Mouse (Mus musculus) midbrain, postnatal 0 days (tissue): ENCODE measurements at regions not wholly inside any gene's neighbourhood (a gene's known extent, or its start where the extent isn't known, plus 50 kb on each side); places are given as distances from the start of the nearest gene placed in this dataset.

Experiments used
- ATAC-seq: fragments of 200-750 bp; cut with Nextera tagmentation; 2 replicates; pipeline ENCODE4 v1.8.0; 2017; ENCODE audit warnings: moderate number of reproducible peaks, mild to moderate bottlenecking, moderate TSS enrichment, moderate library complexity; ENCODE audit not compliant: low FRiP score
- DNase-seq: peaks from one replicate; pipeline ENCODE4 v3.0.0-alpha.2; 2015; ENCODE audit warnings: low spot score
- H3K27ac ChIP-seq: fragments of 300-500 bp; sonication (generic); 2 replicates; pipeline ENCODE4 v1.5.1; 2014; ENCODE audit warnings: low read depth, mild to moderate bottlenecking, low read length, mixed read lengths
- H3K27me3 ChIP-seq: fragments of 300-500 bp; sonication (generic); 2 replicates; pipeline ENCODE4 v1.6.1; 2014; ENCODE audit warnings: low read length, control low read depth, mixed read lengths; ENCODE audit not compliant: insufficient read depth
- H3K36me3 ChIP-seq: fragments of 300-500 bp; sonication (generic); 2 replicates; pipeline ENCODE4 v1.6.1; 2014; ENCODE audit warnings: low read length, control low read depth, mixed read lengths; ENCODE audit not compliant: insufficient read depth
- H3K4me1 ChIP-seq: fragments of 300-500 bp; sonication (generic); 2 replicates; pipeline ENCODE4 v1.6.1; 2014; ENCODE audit warnings: mild to moderate bottlenecking, control low read depth, antibody characterized with exemption, low read length, mixed read lengths; ENCODE audit not compliant: insufficient read depth
- H3K4me2 ChIP-seq: fragments of 300-500 bp; sonication (generic); 2 replicates; pipeline ENCODE4 v1.6.1; 2014; ENCODE audit warnings: low read depth, mild to moderate bottlenecking, low read length, mixed read lengths; ENCODE audit not compliant: poor library complexity, severe bottlenecking
- H3K4me3 ChIP-seq: fragments of 300-500 bp; sonication (generic); 2 replicates; pipeline ENCODE4 v1.5.1; 2014; ENCODE audit warnings: low read depth, mild to moderate bottlenecking, low read length, moderate library complexity
- H3K9ac ChIP-seq: fragments of 300-500 bp; sonication (generic); replicated peaks from 2 replicates; pipeline ENCODE4 v1.6.1; 2014; ENCODE audit warnings: mild to moderate bottlenecking, low read length, moderate library complexity, mixed read lengths; ENCODE audit not compliant: poor library complexity, severe bottlenecking
- H3K9me3 ChIP-seq: fragments of 300-500 bp; sonication (generic); 2 replicates; pipeline ENCODE4 v1.6.1; 2016; ENCODE audit warnings: low read length, control low read depth
- CTCF ChIP-seq: IDR thresholded peaks from 2 replicates; pipeline ENCODE4 v1.5.1; 2016; ENCODE audit warnings: antibody characterized with exemption, mild to moderate bottlenecking
- WGBS: fragments of 180-500 bp; shearing (Covaris S2); extraction: QIAGEN DNeasy Blood & Tissue Kit; methylation state at CpG from one replicate; pipeline ENCODE4 v1.1.7; 2014; 5-methylcytosine and 5-hydroxymethylcytosine counted together

GRCm38 (mm10) chr7:37220476-37220875 is 522.6 kb downstream of the Tshz3 start:
- no peak overlapping the region for H3K9ac ChIP-seq
- H3K4me1 ChIP-seq, result no peaks in the 10 kb centered on the region
- TF ChIP-seq CTCF, result no peak; the same call in 1 of the 2 replicates
- no peaks in the 10 kb centered on the region for H3K27me3 ChIP-seq
- no peak overlapping the region for H3K4me3 ChIP-seq
- H3K27ac ChIP-seq, result no peak overlapping the region
- H3K36me3 ChIP-seq, result no peaks in the 10 kb centered on the region
- 95% methylated on average over 5 of the region's 5 CpGs for WGBS
- H3K4me2 ChIP-seq, result no peak overlapping the region
- no peak for DNase-seq
- H3K9me3 ChIP-seq, result no peaks in the 10 kb centered on the region
- no peak for ATAC-seq

GRCm38 (mm10) chr7:37226423-37226822 is 528.5 kb downstream of the Tshz3 start:
- Histone ChIP-seq H3K27ac (no peak overlapping the region), H3K9me3 (no peaks in the 10 kb centered on the region), H3K4me3 (no peak overlapping the region), H3K4me2 (no peak overlapping the region), H3K4me1 (no peaks in the 10 kb centered on the region), H3K36me3 (no peaks in the 10 kb centered on the region), H3K9ac (no peak overlapping the region), H3K27me3 (no peaks in the 10 kb centered on the region)
- DNase-seq (peak; percentile 21), ATAC-seq (no peak)
- no peak for TF ChIP-seq CTCF
- WGBS, result 68% methylated on average over 3 of the region's 3 CpGs

DNA sequence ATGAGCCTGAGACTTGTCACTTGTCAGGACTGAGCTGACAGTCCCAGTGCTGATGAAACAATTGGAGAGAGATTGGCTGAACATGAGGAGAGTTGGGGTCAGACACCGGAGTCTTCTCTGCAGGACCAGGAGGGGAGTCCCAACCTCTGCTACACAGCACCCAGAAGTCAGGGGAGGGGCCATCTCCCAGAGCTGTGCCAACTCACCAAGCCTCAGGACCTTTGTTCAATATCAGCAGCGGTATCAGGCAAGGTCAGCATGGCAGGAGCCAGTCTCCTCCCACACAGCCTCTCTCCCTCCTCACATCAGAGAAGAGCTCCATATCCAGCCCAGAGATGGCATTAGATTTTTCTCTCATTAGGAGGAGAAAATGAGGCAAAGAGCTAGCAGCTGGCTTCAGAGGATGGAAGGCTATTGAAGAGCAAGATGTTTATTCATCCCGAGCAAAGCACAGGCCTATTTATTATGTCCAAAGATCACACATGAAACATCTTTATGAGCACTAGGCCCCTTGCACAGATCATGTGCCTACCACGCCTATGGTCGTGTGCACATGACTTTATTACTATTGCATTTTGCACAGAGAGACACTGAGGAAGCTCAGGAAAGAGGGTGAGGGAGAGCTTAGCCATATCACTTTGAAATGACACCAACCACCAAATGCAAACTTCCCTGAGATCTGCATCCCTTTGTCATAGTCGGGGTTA is 532.9 kb downstream of the Tshz3 start:
- Histone ChIP-seq H3K36me3 (no peaks in the 10 kb centered on the region), H3K4me3 (no peak overlapping the region), H3K4me2 (no peak overlapping the region), H3K9ac (no peak overlapping the region), H3K27me3 (no peaks in the 10 kb centered on the region), H3K9me3 (no peaks in the 10 kb centered on the region), H3K27ac (no peak overlapping the region), H3K4me1 (no peaks in the 10 kb centered on the region)
- no peak for DNase-seq
- TF ChIP-seq CTCF, result no peak
- ATAC-seq, result no peak
- WGBS, result 78% methylated on average over 6 of the region's 6 CpGs

- Histone ChIP-seq H3K9ac (no peak overlapping the region), H3K27me3 (no peaks in the 10 kb centered on the region), H3K4me3 (no peak overlapping the region), H3K9me3 (no peaks in the 10 kb centered on the region), H3K4me1 (no peaks in the 10 kb centered on the region), H3K27ac (no peak overlapping the region), H3K36me3 (no peaks in the 10 kb centered on the region), H3K4me2 (no peak overlapping the region)
- 78% methylated on average over 6 of the region's 6 CpGs for WGBS
- ATAC-seq (no peak), DNase-seq (no peak)
- TF ChIP-seq CTCF, result 0 out of 2 replicates have a peak, but pooled peaks have one; percentile 15
Measured at GRCm38 (mm10) chr7:37240832-37241231, 532.6 kb downstream of the Zfp536 start.

- DNase-seq, result peak; percentile 14
- no peaks in the 10 kb centered on the region for H3K4me1 ChIP-seq
- no peak overlapping the region for H3K4me3 ChIP-seq
- H3K4me2 ChIP-seq, result no peak overlapping the region
- H3K9me3 ChIP-seq, result no peaks in the 10 kb centered on the region
- 69% methylated on average over 7 of the region's 7 CpGs for WGBS
- no peak overlapping the region for H3K27ac ChIP-seq
- H3K9ac ChIP-seq, result no peak overlapping the region
- ATAC-seq, result no peak
- no peak for TF ChIP-seq CTCF
- no peaks in the 10 kb centered on the region for H3K27me3 ChIP-seq
- no peaks in the 10 kb centered on the region for H3K36me3 ChIP-seq
Measured at GRCm38 (mm10) chr7:37241781-37242180, 531.7 kb downstream of the Zfp536 start.

GRCm38 (mm10) chr7:37242476-37242875 is 531.0 kb downstream of the Zfp536 start:
- Histone ChIP-seq H3K4me1 (no peaks in the 10 kb centered on the region), H3K9ac (no peak overlapping the region)

More at GRCm38 (mm10) chr7:37242476-37242875, 531.0 kb downstream of the Zfp536 start:
- Histone ChIP-seq H3K9me3 (no peaks in the 10 kb centered on the region), H3K27ac (no peak overlapping the region), H3K36me3 (no peaks in the 10 kb centered on the region), H3K4me3 (no peak overlapping the region), H3K4me2 (no peak overlapping the region), H3K27me3 (no peaks in the 10 kb centered on the region)
- WGBS, result 92% methylated on average over 8 of the region's 8 CpGs
- no peak for TF ChIP-seq CTCF
- ATAC-seq (no peak), DNase-seq (no peak)
